Mouse (Mus musculus): ENCODE measurements around the gene Aldh3b2.

Aldh3b2 gene

DNA sequence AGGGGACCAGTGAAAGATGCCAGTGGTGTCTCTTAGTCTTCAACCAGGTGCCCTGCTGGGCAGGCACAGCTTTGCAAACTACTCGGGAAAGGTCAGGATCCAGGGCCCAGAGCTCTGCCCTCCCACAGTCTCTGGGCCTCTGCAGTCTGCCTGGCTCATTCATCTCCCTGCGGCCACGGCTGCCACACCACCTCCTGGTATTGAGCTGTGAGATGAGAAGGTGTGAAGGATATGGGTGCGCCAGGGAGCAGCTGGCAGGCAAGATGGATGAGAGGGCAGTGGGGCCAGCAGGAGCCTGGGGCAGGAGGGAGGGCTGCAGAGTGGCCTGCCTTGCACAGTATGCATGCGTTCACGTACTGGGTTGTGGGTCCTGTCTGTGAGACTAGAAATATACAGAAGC, 18.7 kb downstream of the Aldh3b2 start:
- DNase-seq: no peak

GRCm38 (mm10) chr19:3991562-3991961, 19.4 kb downstream of the Aldh3b2 start:
- no peak for DNase-seq

GRCm38 (mm10) chr19:3991966-3992365, 19.8 kb downstream of the Aldh3b2 start:
- DNase-seq: no peak

- DNase-seq: no peak
Observed at GRCm38 (mm10) chr19:3992416-3992815, 20.3 kb downstream of the Aldh3b2 start, which contains the start of gene Tbx10. Gene Tbx10, plus strand, starts transcription at chr19:3992752.

DNA sequence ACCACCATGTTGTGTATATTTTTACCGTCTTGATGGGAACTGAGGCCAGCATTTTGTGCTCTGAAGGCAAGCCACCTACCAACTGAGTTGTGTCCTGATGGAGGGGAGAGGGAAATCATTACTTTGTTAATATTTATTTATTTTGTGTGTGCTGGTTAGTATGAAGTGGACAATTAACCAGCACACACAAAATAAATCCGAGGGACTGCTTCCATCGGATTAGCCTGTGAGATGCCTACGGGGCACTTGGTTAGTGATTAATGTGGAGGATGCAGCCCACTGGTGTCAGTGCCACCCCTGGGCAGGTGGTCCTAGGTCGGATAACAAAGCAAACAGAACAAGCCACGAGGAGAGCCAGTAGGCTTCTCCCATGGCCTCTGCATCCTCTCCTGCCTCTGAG, 22.8 kb downstream of the Aldh3b2 start:
- DNase-seq: no peak

DNA sequence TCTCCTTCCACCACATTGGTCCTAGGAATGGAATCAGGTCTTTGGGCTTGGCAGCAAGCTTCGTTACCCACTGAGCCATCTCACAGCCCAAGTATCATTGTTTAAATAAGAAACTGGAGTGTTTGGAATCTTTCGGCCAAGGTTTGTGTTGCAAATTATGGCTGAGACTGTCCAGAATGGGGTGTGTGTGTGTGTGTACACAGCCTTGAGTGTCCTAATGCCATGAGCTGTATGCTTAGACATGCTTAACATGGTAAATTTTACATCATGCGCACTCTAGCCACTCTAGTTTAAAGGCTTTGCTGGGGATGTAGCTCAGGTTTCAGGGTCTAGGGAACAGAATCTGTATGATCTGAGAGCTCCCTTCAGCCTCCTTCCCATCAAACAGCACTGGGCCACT, 23.4 kb downstream of the Aldh3b2 start:
- DNase-seq: no peak

- DNase-seq: no peak
Observed at GRCm38 (mm10) chr19:3996106-3996505, 24.0 kb downstream of the Aldh3b2 start.

GRCm38 (mm10) chr19:3996747-3997146, 24.6 kb downstream of the Aldh3b2 start:
- no peak for DNase-seq

DNA sequence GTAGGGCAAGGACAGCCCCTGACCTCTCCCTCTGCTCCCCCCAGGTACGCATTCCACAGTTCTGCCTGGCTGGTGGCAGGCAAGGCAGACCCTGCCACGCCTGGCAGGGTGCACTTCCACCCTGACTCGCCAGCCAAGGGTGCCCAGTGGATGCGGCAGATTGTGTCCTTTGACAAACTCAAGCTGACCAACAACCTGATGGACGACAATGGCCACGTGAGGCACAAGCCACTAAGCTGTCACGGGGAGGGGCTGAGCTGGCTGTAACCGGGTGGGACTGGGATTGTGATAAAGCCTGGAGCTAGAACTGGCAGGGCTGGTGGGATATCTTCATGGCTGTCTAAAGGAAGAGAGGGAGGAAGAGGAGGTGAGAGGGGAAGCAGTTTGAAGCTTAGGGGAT, 25.1 kb downstream of the Aldh3b2 start:
- DNase-seq: no peak

GRCm38 (mm10) chr19:3998335-3998734, 26.2 kb downstream of the Aldh3b2 start:
- no peak for DNase-seq

GRCm38 (mm10) chr19:3999121-3999730, 27.1 kb downstream of the Aldh3b2 start:
- DNase-seq: no peak

GRCm38 (mm10) chr19:4000119-4000900, 28.2 kb downstream of the Aldh3b2 start, which contains the start of the genes Nudt8 and Gm49405:
Gene Nudt8, plus strand, starts transcription at chr19:4000580.
Gene Gm49405, plus strand, starts transcription at chr19:4000626.
- DNase-seq: peak; percentile 91 to 92

GRCm38 (mm10) chr19:4000949-4001525, 28.9 kb downstream of the Aldh3b2 start:
- no peak for DNase-seq

GRCm38 (mm10) chr19:4001752-4002151, 29.6 kb downstream of the Aldh3b2 start:
- DNase-seq: no peak

- DNase-seq: no peak
Observed at GRCm38 (mm10) chr19:4003112-4003511, 31.0 kb downstream of the Aldh3b2 start, which contains the start of gene Doc2g. Gene Doc2g, plus strand, starts transcription at chr19:4003313.

DNA sequence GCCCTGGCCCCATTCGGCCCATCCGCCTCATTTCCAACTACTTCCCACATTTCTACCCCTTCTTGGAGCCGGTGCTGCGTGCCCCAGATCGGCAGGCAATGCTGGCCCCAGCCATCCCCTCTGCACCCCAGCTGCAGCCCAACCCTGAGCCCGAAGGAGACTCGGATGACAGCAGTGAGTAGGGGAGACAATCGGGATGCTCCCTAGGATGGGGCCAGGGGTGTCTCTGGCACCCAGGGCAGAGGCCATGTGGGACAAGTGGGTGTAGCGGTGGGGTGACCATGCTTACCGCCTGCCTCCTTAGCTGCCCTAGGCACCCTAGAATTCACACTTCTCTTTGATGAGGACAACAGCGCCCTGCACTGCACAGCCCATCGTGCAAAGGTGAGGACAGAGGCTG, 31.5 kb downstream of the Aldh3b2 start:
- DNase-seq: no peak

- DNase-seq: no peak
Observed at GRCm38 (mm10) chr19:4004331-4004730, 32.2 kb downstream of the Aldh3b2 start.

DNA sequence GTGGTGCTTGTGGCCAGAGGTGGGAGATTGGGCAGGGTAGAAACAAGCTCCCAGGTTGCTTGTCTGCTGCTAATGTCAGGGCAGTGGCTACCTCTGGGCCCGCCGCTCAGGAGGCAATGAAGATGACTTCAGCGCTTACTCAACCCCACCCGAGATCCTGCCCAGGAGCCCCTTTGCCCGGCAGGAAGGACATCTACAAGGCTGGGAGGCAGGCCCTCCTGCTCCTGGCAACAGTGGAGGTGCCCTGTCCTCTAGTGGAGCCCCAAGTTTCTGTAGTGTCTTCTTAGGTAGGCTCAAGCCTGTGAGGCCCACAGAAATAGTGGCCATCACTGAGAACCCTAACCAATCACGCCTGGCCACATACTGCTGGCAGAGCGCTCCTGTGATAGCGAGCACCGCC, 33.0 kb downstream of the Aldh3b2 start:
- no peak for DNase-seq

DNA sequence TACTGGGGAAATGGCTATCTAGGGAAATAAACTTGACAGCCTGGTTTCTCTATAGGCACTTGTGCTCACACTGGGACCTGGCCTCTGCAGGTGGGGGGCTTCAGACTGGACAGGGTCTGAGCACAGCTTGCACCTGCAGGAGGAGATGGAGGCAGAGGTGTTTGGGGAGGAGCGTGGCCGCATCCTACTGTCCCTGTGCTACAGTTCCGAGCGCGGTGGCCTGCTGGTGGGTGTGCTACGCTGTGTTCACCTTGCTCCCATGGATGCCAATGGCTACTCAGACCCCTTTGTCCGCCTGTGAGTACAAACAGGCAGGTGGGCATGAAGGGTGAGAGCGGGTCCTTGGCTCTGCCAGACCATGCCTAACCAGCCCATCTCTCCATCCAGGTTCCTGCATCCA, 33.8 kb downstream of the Aldh3b2 start:
- DNase-seq: no peak

GRCm38 (mm10) chr19:4011086-4011485, 39.0 kb downstream of the Aldh3b2 start:
- no peak for DNase-seq

DNA sequence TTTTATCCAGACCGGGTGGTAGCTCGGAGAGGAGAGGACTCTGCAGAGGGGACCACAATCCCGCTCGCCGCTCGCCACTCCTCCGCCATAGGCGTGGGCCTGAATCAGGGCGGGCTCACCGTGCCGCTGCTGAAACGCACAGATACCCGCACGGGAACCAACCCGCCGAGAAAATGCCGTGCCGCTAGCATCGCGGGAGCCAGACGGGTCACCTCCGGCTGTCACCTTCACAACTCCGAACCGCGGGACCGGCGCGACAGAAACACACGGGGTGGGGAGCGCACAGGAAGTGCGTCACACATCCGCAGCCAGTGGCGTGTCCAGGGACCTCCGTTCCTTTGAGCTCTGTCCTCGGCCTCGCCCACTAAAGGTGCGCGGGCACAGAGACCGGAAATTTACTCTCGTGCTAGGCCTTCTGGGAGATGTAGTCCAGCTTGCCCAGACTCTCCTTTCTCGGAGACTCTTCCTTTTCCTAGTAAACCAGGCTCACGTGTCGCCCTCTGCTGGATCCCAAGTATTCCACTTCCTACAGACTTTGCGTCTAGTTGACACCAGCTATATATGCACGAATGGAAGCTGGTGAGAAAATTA, 40.4 kb downstream of the Aldh3b2 start, which contains the start of gene Ndufv1:
Ndufv1 (minus strand) TSS at position 375 of the 591 bp plus-strand sequence.
- peak; percentile 87 to 90 for DNase-seq

DNA sequence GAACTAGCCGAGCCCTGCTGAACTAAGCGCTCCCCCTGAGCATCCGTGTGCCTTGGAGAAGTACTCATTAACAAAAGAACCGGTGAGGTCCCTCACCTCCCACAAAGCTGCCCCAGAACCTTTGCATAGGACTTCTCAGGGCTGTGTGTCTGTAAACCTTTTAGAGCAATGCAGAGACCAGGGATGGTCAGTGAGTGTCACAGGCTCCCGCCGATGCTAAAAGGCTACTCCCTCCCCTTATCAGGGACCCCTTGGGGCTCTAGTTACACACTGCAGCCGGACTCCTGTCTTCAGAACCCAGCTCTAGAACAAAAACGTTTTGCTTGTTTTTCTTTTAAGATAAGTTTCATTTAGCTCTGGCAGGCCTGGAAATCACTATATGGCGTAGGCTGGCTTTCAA, 40.9 kb downstream of the Aldh3b2 start:
- no peak for DNase-seq

DNA sequence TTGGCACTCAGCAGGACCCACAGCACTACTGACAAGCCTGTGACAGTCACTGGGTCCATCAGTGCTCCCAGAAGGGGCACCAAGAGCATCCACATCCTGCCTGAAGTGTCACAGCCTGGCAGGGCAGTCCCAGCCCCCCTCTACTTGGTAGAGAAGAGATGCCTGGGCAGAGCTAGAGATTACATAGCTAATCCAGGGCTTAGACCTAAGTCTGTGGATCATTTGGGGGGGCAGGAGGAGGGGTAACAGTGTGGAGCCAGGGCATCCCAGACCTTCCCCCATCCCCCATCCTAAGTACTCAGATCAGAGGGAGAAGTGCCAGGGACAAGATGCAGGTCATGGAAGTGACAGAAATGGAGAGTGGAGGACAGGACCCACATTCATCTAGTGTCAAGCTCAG, 42.7 kb downstream of the Aldh3b2 start:
- DNase-seq: no peak
